Mouse (Mus musculus): ENCODE data around the gene Magi1. TPM values are rescaled to one million over a fixed set of nuclear protein-coding genes. Genes with fewer than 3 reads are reported as not detected.

Gene Magi1
- polyA plus RNA-seq, 1 experiment from 2014 or later = 11.7 TPM

GRCm38 (mm10) chr6:93835211-93835610 is 448.5 kb downstream of the Magi1 start:
- Histone ChIP-seq H3K4me3 (ENCODE audit: low read depth, low read length) (no peak overlapping the region), H3K27me3 (replicated peaks; ENCODE audit: control insufficient read depth, insufficient read depth, low read length) (no peaks in the 10 kb centered on the region), H3K4me1 (replicated peaks; ENCODE audit: control insufficient read depth, insufficient read depth, low read length) (0 out of 2 replicates have a peak, but pooled peaks cover 2% of the 10 kb centered on the region), H3K27ac (ENCODE audit: low read depth) (no peak overlapping the region), H3K9me3 (ENCODE audit: control insufficient read depth, low read length) (no peaks in the 10 kb centered on the region), H3K9ac (ENCODE audit: low read length) (no peak overlapping the region), H3K4me2 (ENCODE audit: low read length) (no peak overlapping the region), H3K36me3 (ENCODE audit: control insufficient read depth, insufficient read depth, low read length) (no peaks in the 10 kb centered on the region)
- WGBS = 79% methylated on average over 4 of the region's 4 CpGs
- DNase-seq (ENCODE audit: low spot score) (no peak), ATAC-seq (replicated peaks; ENCODE audit: low FRiP score, low TSS enrichment, low read depth) (no peak)

- no peak for DNase-seq (ENCODE audit: low spot score)
- no peak overlapping the region for H3K4me2 ChIP-seq (ENCODE audit: low read length)
- no peak overlapping the region for H3K27ac ChIP-seq (ENCODE audit: low read depth)
- no peak overlapping the region for H3K4me3 ChIP-seq (ENCODE audit: low read depth, low read length)
- H3K9ac ChIP-seq (ENCODE audit: low read length) = no peak overlapping the region
- WGBS = 45% methylated on average over 6 of the region's 6 CpGs
- 0 out of 2 replicates have a peak, but pooled peaks cover 10% of the 10 kb centered on the region for H3K4me1 ChIP-seq (replicated peaks; ENCODE audit: control insufficient read depth, insufficient read depth, low read length)
- no peaks in the 10 kb centered on the region for H3K36me3 ChIP-seq (ENCODE audit: control insufficient read depth, insufficient read depth, low read length)
- no peaks in the 10 kb centered on the region for H3K27me3 ChIP-seq (replicated peaks; ENCODE audit: control insufficient read depth, insufficient read depth, low read length)
- no peak for ATAC-seq (replicated peaks; ENCODE audit: low FRiP score, low TSS enrichment, low read depth)
- H3K9me3 ChIP-seq (ENCODE audit: control insufficient read depth, low read length) = no peaks in the 10 kb centered on the region
These were observed 455.5 kb downstream of the Magi1 start for GRCm38 (mm10) chr6:93828262-93828661.

GRCm38 (mm10) chr6:93826875-93827274 is 456.8 kb downstream of the Magi1 start:
- Histone ChIP-seq H3K9me3 (ENCODE audit: control insufficient read depth, low read length) (no peaks in the 10 kb centered on the region), H3K4me1 (replicated peaks; ENCODE audit: control insufficient read depth, insufficient read depth, low read length) (0 out of 2 replicates have a peak, but pooled peaks cover 10% of the 10 kb centered on the region), H3K36me3 (ENCODE audit: control insufficient read depth, insufficient read depth, low read length) (no peaks in the 10 kb centered on the region), H3K9ac (ENCODE audit: low read length) (no peak overlapping the region), H3K4me2 (ENCODE audit: low read length) (no peak overlapping the region), H3K27ac (ENCODE audit: low read depth) (no peak overlapping the region), H3K27me3 (replicated peaks; ENCODE audit: control insufficient read depth, insufficient read depth, low read length) (no peaks in the 10 kb centered on the region), H3K4me3 (ENCODE audit: low read depth, low read length) (no peak overlapping the region)
- DNase-seq (ENCODE audit: low spot score) = no peak
- no peak for ATAC-seq (replicated peaks; ENCODE audit: low FRiP score, low TSS enrichment, low read depth)
- 45% methylated on average over 4 of the region's 4 CpGs for WGBS

- Histone ChIP-seq H3K9me3 (ENCODE audit: control insufficient read depth, low read length) (no peaks in the 10 kb centered on the region), H3K27ac (ENCODE audit: low read depth) (no peak overlapping the region), H3K36me3 (ENCODE audit: control insufficient read depth, insufficient read depth, low read length) (no peaks in the 10 kb centered on the region), H3K4me3 (ENCODE audit: low read depth, low read length) (no peak overlapping the region), H3K9ac (ENCODE audit: low read length) (no peak overlapping the region), H3K4me1 (replicated peaks; ENCODE audit: control insufficient read depth, insufficient read depth, low read length) (0 out of 2 replicates have a peak, but pooled peaks cover 3% of the 10 kb centered on the region), H3K4me2 (ENCODE audit: low read length) (no peak overlapping the region), H3K27me3 (replicated peaks; ENCODE audit: control insufficient read depth, insufficient read depth, low read length) (no peaks in the 10 kb centered on the region)
- ATAC-seq (replicated peaks; ENCODE audit: low FRiP score, low TSS enrichment, low read depth) (no peak), DNase-seq (ENCODE audit: low spot score) (no peak)
- 69% methylated on average over 9 of the region's 9 CpGs for WGBS
These were observed 461.4 kb downstream of the Magi1 start for GRCm38 (mm10) chr6:93822221-93822897.

- no peak for DNase-seq (ENCODE audit: low spot score)
- WGBS = 66% methylated on average over 7 of the region's 7 CpGs
- Histone ChIP-seq H3K4me1 (replicated peaks; ENCODE audit: control insufficient read depth, insufficient read depth, low read length) (no peaks in the 10 kb centered on the region), H3K9me3 (ENCODE audit: control insufficient read depth, low read length) (no peaks in the 10 kb centered on the region), H3K4me2 (ENCODE audit: low read length) (no peak overlapping the region), H3K27me3 (replicated peaks; ENCODE audit: control insufficient read depth, insufficient read depth, low read length) (no peaks in the 10 kb centered on the region), H3K36me3 (ENCODE audit: control insufficient read depth, insufficient read depth, low read length) (no peaks in the 10 kb centered on the region), H3K27ac (ENCODE audit: low read depth) (no peak overlapping the region), H3K4me3 (ENCODE audit: low read depth, low read length) (no peak overlapping the region), H3K9ac (ENCODE audit: low read length) (no peak overlapping the region)
- ATAC-seq (replicated peaks; ENCODE audit: low FRiP score, low TSS enrichment, low read depth) = no peak
These were observed 462.2 kb downstream of the Magi1 start for GRCm38 (mm10) chr6:93821512-93821911.

GRCm38 (mm10) chr6:93819888-93820287 is 463.8 kb downstream of the Magi1 start:
- H3K4me1 ChIP-seq (replicated peaks; ENCODE audit: control insufficient read depth, insufficient read depth, low read length) = no peaks in the 10 kb centered on the region

GRCm38 (mm10) chr6:93819282-93819681 is 464.4 kb downstream of the Magi1 start:
- Histone ChIP-seq H3K9me3 (ENCODE audit: control insufficient read depth, low read length) (no peaks in the 10 kb centered on the region), H3K4me3 (ENCODE audit: low read depth, low read length) (no peak overlapping the region), H3K27ac (ENCODE audit: low read depth) (no peak overlapping the region), H3K4me2 (ENCODE audit: low read length) (no peak overlapping the region), H3K36me3 (ENCODE audit: control insufficient read depth, insufficient read depth, low read length) (no peaks in the 10 kb centered on the region), H3K9ac (ENCODE audit: low read length) (no peak overlapping the region), H3K4me1 (replicated peaks; ENCODE audit: control insufficient read depth, insufficient read depth, low read length) (no peaks in the 10 kb centered on the region), H3K27me3 (replicated peaks; ENCODE audit: control insufficient read depth, insufficient read depth, low read length) (no peaks in the 10 kb centered on the region)
- DNase-seq (ENCODE audit: low spot score) = no peak
- ATAC-seq (replicated peaks; ENCODE audit: low FRiP score, low TSS enrichment, low read depth) = no peak
- WGBS = 93% methylated on average over 4 of the region's 4 CpGs

More at GRCm38 (mm10) chr6:93819888-93820287, 463.8 kb downstream of the Magi1 start:
- DNase-seq (ENCODE audit: low spot score) = no peak
- no peak overlapping the region for H3K4me2 ChIP-seq (ENCODE audit: low read length)
- no peak overlapping the region for H3K9ac ChIP-seq (ENCODE audit: low read length)
- no peaks in the 10 kb centered on the region for H3K36me3 ChIP-seq (ENCODE audit: control insufficient read depth, insufficient read depth, low read length)
- ATAC-seq (replicated peaks; ENCODE audit: low FRiP score, low TSS enrichment, low read depth) = no peak
- no peaks in the 10 kb centered on the region for H3K9me3 ChIP-seq (ENCODE audit: control insufficient read depth, low read length)
- H3K4me3 ChIP-seq (ENCODE audit: low read depth, low read length) = no peak overlapping the region
- no peak overlapping the region for H3K27ac ChIP-seq (ENCODE audit: low read depth)
- WGBS = 53% methylated on average over 6 of the region's 6 CpGs
- no peaks in the 10 kb centered on the region for H3K27me3 ChIP-seq (replicated peaks; ENCODE audit: control insufficient read depth, insufficient read depth, low read length)

GRCm38 (mm10) chr6:93818494-93818893 is 465.2 kb downstream of the Magi1 start:
- DNase-seq (ENCODE audit: low spot score) = no peak

GRCm38 (mm10) chr6:93805407-93805936 is 478.2 kb downstream of the Magi1 start:
- no peak overlapping the region for H3K4me3 ChIP-seq (ENCODE audit: low read depth, low read length)
- H3K27ac ChIP-seq (ENCODE audit: low read depth) = no peak overlapping the region
- no peaks in the 10 kb centered on the region for H3K4me1 ChIP-seq (replicated peaks; ENCODE audit: control insufficient read depth, insufficient read depth, low read length)
- 80% methylated on average over 5 of the region's 5 CpGs for WGBS
- H3K27me3 ChIP-seq (replicated peaks; ENCODE audit: control insufficient read depth, insufficient read depth, low read length) = no peaks in the 10 kb centered on the region
- DNase-seq (ENCODE audit: low spot score) (no peak), ATAC-seq (replicated peaks; ENCODE audit: low FRiP score, low TSS enrichment, low read depth) (no peak)
- H3K9me3 ChIP-seq (ENCODE audit: control insufficient read depth, low read length) = no peaks in the 10 kb centered on the region
- H3K9ac ChIP-seq (ENCODE audit: low read length) = no peak overlapping the region
- H3K36me3 ChIP-seq (ENCODE audit: control insufficient read depth, insufficient read depth, low read length) = no peaks in the 10 kb centered on the region
- H3K4me2 ChIP-seq (ENCODE audit: low read length) = no peak overlapping the region

More at GRCm38 (mm10) chr6:93818494-93818893, 465.2 kb downstream of the Magi1 start:
- Histone ChIP-seq H3K36me3 (ENCODE audit: control insufficient read depth, insufficient read depth, low read length) (no peaks in the 10 kb centered on the region), H3K4me3 (ENCODE audit: low read depth, low read length) (no peak overlapping the region), H3K4me2 (ENCODE audit: low read length) (no peak overlapping the region), H3K9ac (ENCODE audit: low read length) (no peak overlapping the region), H3K9me3 (ENCODE audit: control insufficient read depth, low read length) (no peaks in the 10 kb centered on the region), H3K4me1 (replicated peaks; ENCODE audit: control insufficient read depth, insufficient read depth, low read length) (no peaks in the 10 kb centered on the region), H3K27me3 (replicated peaks; ENCODE audit: control insufficient read depth, insufficient read depth, low read length) (no peaks in the 10 kb centered on the region), H3K27ac (ENCODE audit: low read depth) (no peak overlapping the region)
- 79% methylated on average over 4 of the region's 4 CpGs for WGBS
- no peak for ATAC-seq (replicated peaks; ENCODE audit: low FRiP score, low TSS enrichment, low read depth)
